Mouse (Mus musculus) limb, embryonic 14.5 days (tissue): ENCODE measurements around the gene Hsd17b12. TPM values are rescaled to one million over a fixed set of nuclear protein-coding genes. Genes with fewer than 3 reads are reported as not detected.
A peak's percentile ranks its signal among the peaks of the same experiment; 100 is the strongest.

ENCODE experiments used
- ATAC-seq: fragments of 200-750 bp; cut with Nextera tagmentation; 2 replicates; pipeline ENCODE4 v1.8.0; 2017; ENCODE audit warnings: low read depth, moderate number of reproducible peaks, moderate TSS enrichment; ENCODE audit not compliant: low FRiP score
- DNase-seq: peaks from one replicate; pipeline ENCODE4 v3.0.0-alpha.2; 2015; ENCODE audit warnings: low spot score
- H3K27ac ChIP-seq: fragments of 300-500 bp; sonication (generic); replicated peaks from 2 replicates; pipeline ENCODE4 v1.5.1; 2014; ENCODE audit warnings: low read depth, mild to moderate bottlenecking, low read length, moderate library complexity, mixed read lengths
- H3K27me3 ChIP-seq: fragments of 300-500 bp; sonication (generic); 2 replicates; pipeline ENCODE4 v1.6.1; 2014; ENCODE audit warnings: low read length, mixed read lengths; ENCODE audit not compliant: control insufficient read depth, insufficient read depth
- H3K36me3 ChIP-seq: fragments of 300-500 bp; sonication (generic); 2 replicates; pipeline ENCODE4 v1.6.1; 2014; ENCODE audit warnings: mild to moderate bottlenecking, low read length, moderate library complexity, mixed read lengths; ENCODE audit not compliant: control insufficient read depth, insufficient read depth
- H3K4me1 ChIP-seq: fragments of 300-500 bp; sonication (generic); 2 replicates; pipeline ENCODE4 v1.6.1; 2014; ENCODE audit warnings: antibody characterized with exemption, low read length, mixed read lengths; ENCODE audit not compliant: control insufficient read depth, insufficient read depth
- H3K4me2 ChIP-seq: fragments of 300-500 bp; sonication (generic); replicated peaks from 2 replicates; pipeline ENCODE4 v1.6.1; 2014; ENCODE audit warnings: low read depth, mild to moderate bottlenecking, low read length, moderate library complexity; ENCODE audit not compliant: severe bottlenecking
- H3K4me3 ChIP-seq: fragments of 300-500 bp; sonication (generic); replicated peaks from 2 replicates; pipeline ENCODE4 v1.5.1; 2014; ENCODE audit warnings: low read length
- H3K9ac ChIP-seq: fragments of 300-500 bp; sonication (generic); 2 replicates; pipeline ENCODE4 v1.6.1; 2014; ENCODE audit warnings: mild to moderate bottlenecking, low read depth, low read length, moderate library complexity; ENCODE audit not compliant: severe bottlenecking
- H3K9me3 ChIP-seq: fragments of 300-500 bp; sonication (generic); 2 replicates; pipeline ENCODE4 v1.6.1; 2016; ENCODE audit warnings: low read length; ENCODE audit not compliant: control insufficient read depth
- POLR2A ChIP-seq: fragments of 200-500 bp; IDR thresholded peaks from 2 replicates; pipeline ENCODE4 v1.8.0; 2012; ENCODE audit warnings: inconsistent platforms, mild to moderate bottlenecking, moderate library complexity, borderline replicate concordance; ENCODE audit not compliant: insufficient read depth, insufficient read length; ENCODE audit errors: extremely low read depth
- WGBS: fragments of 180-500 bp; shearing (Covaris S2); extraction: QIAGEN DNeasy Blood & Tissue Kit; methylation state at CpG from one replicate; pipeline ENCODE4 v1.1.7; 2014; 5-methylcytosine and 5-hydroxymethylcytosine counted together
- polyA plus RNA-seq, 2 experiments: library from polyadenylated mRNA; depleted of rRNA in 1 of 2; stranded (reverse) in 1 of 2; unstranded in 1 of 2; fragments of >200 nt; fragmentation: Nextera tagmentation in 1 of 2; extraction: Ambion mirVana in 1 of 2; gene quantifications; 2 replicates each; pipeline versions ENCODE4 v1.2.1 to v1.2.3; 2012 to 2014

The Hsd17b12 gene
- polyA plus RNA-seq, 2 experiments: 64.5 to 113 TPM

- H3K4me1 ChIP-seq: no peaks in the 10 kb centered on the region
- WGBS: 89% methylated on average over 3 of the region's 3 CpGs
- TF ChIP-seq POLR2A: no peak
- H3K27me3 ChIP-seq: no peaks in the 10 kb centered on the region
- H3K27ac ChIP-seq: no peak overlapping the region
- no peaks in the 10 kb centered on the region for H3K9me3 ChIP-seq
- no peaks in the 10 kb centered on the region for H3K36me3 ChIP-seq
- no peak overlapping the region for H3K9ac ChIP-seq
- ATAC-seq: no peak
- no peak overlapping the region for H3K4me2 ChIP-seq
- H3K4me3 ChIP-seq: no peak overlapping the region
- no peak for DNase-seq
Observed at GRCm38 (mm10) chr2:94136837-94137236, 20.9 kb downstream of the Hsd17b12 start.

- Histone ChIP-seq H3K4me2 (no peak overlapping the region), H3K9me3 (no peaks in the 10 kb centered on the region), H3K27ac (no peak overlapping the region), H3K4me3 (no peak overlapping the region), H3K27me3 (no peaks in the 10 kb centered on the region), H3K4me1 (no peaks in the 10 kb centered on the region), H3K36me3 (no peaks in the 10 kb centered on the region), H3K9ac (no peak overlapping the region)
- WGBS: 90% methylated on average over 3 of the region's 3 CpGs
- DNase-seq (no peak), ATAC-seq (no peak)
- no peak for TF ChIP-seq POLR2A
Observed at GRCm38 (mm10) chr2:94128496-94128895, 29.3 kb downstream of the Hsd17b12 start.

- Histone ChIP-seq H3K4me1 (peaks cover 5% of the 10 kb centered on the region), H3K27ac (peak overlapping the region; percentile 50; the same call in 1 of the 2 replicates), H3K4me3 (no peak overlapping the region), H3K9me3 (no peaks in the 10 kb centered on the region), H3K9ac (no peak overlapping the region), H3K4me2 (no peak overlapping the region), H3K27me3 (no peaks in the 10 kb centered on the region), H3K36me3 (no peaks in the 10 kb centered on the region)
- no peak; the same call in 1 of the 2 replicates for ATAC-seq
- WGBS: 53% methylated on average over 7 of the region's 7 CpGs
- peak; percentile 9 for DNase-seq
- no peak for TF ChIP-seq POLR2A
Observed at GRCm38 (mm10) chr2:94122182-94123041, 35.4 kb downstream of the Hsd17b12 start.

GRCm38 (mm10) chr2:94103758-94104157 lies 54.0 kb downstream of the Hsd17b12 start:
- WGBS: 70% methylated on average over 2 of the region's 2 CpGs
- no peaks in the 10 kb centered on the region for H3K9me3 ChIP-seq
- H3K27me3 ChIP-seq: no peaks in the 10 kb centered on the region
- ATAC-seq (no peak), DNase-seq (no peak)
- H3K4me1 ChIP-seq: no peaks in the 10 kb centered on the region
- no peak overlapping the region for H3K4me2 ChIP-seq
- H3K36me3 ChIP-seq: 0 out of 2 replicates have a peak, but pooled peaks cover 4% of the 10 kb centered on the region
- no peak overlapping the region for H3K27ac ChIP-seq
- TF ChIP-seq POLR2A: no peak
- H3K4me3 ChIP-seq: no peak overlapping the region
- H3K9ac ChIP-seq: no peak overlapping the region

- no peaks in the 10 kb centered on the region for H3K9me3 ChIP-seq
- H3K27me3 ChIP-seq: no peaks in the 10 kb centered on the region
- no peak for TF ChIP-seq POLR2A
- WGBS: 88% methylated on average over 1 of the region's 1 CpGs
- H3K9ac ChIP-seq: no peak overlapping the region
- H3K27ac ChIP-seq: no peak overlapping the region
- ATAC-seq (no peak), DNase-seq (no peak)
- no peaks in the 10 kb centered on the region for H3K4me1 ChIP-seq
- H3K36me3 ChIP-seq: no peaks in the 10 kb centered on the region
- H3K4me3 ChIP-seq: no peak overlapping the region
- no peak overlapping the region for H3K4me2 ChIP-seq
Observed at GRCm38 (mm10) chr2:94089901-94090300, 67.9 kb downstream of the Hsd17b12 start.
